Comparison of ENCODE assay signal across 23 mouse cellular contexts in genomic region chr4:128682281-128682680, GRCm38 (mm10).
"Had no signal": no experiment of that assay in that cellular context is flagged by ENCODE, and none has a peak within 500 bp of the region (broad histone marks: within the 10 kb centered on the region; RNA-seq: fewer than 3 reads in every experiment).

No protein-coding gene starts in this region.

- H3K4me3 ChIP-seq: limb, embryonic 13.5 days; liver, embryonic 12.5 days; liver, embryonic 15.5 days; lung, embryonic 15.5 days; megakaryocyte, embryonic 14.5 days; midbrain, embryonic 10.5 days; midbrain, embryonic 13.5 days; stomach, embryonic 15.5 days had no signal

- H3K9me3 ChIP-seq: liver, embryonic 15.5 days; lung, embryonic 15.5 days; megakaryocyte, embryonic 14.5 days; midbrain, embryonic 13.5 days; stomach, embryonic 15.5 days had no signal

- H3K4me1 ChIP-seq: liver, embryonic 12.5 days had no signal

- H3K27me3 ChIP-seq: limb, embryonic 13.5 days; liver, embryonic 12.5 days; liver, embryonic 15.5 days; lung, embryonic 15.5 days; megakaryocyte, embryonic 14.5 days; midbrain, embryonic 13.5 days; stomach, embryonic 15.5 days had no signal

- H3K4me2 ChIP-seq: limb, embryonic 13.5 days; liver, embryonic 12.5 days; liver, embryonic 15.5 days; lung, embryonic 15.5 days; midbrain, embryonic 13.5 days; stomach, embryonic 15.5 days had no signal

- DNase-seq: kidney, adult 11 months; kidney, adult 9 months; kidney, postnatal 14 days; kidney, postnatal 4 days; left cerebral cortex, postnatal 4 days; liver; lung, adult 18-20 months; lung, postnatal 10 days; lung, postnatal 36 days; right cerebral cortex, postnatal 14 days; spleen, adult 18-20 months; thymus, adult 2 months; thymus, postnatal 14 days; thymus, postnatal 4 days had no signal

- H3K36me3 ChIP-seq: limb, embryonic 13.5 days; liver, embryonic 12.5 days; liver, embryonic 15.5 days; lung, embryonic 15.5 days; midbrain, embryonic 10.5 days; midbrain, embryonic 13.5 days; stomach, embryonic 15.5 days had no signal

- H3K27ac ChIP-seq: limb, embryonic 13.5 days; liver, embryonic 12.5 days; liver, embryonic 15.5 days; lung, embryonic 15.5 days; midbrain, embryonic 10.5 days; midbrain, embryonic 13.5 days; stomach, embryonic 15.5 days had no signal

- ATAC-seq: liver, embryonic 12.5 days; midbrain, embryonic 13.5 days; midbrain, embryonic 16.5 days had no signal

- H3K9ac ChIP-seq: limb, embryonic 13.5 days; liver, embryonic 12.5 days; liver, embryonic 15.5 days; lung, embryonic 15.5 days; midbrain, embryonic 13.5 days; stomach, embryonic 15.5 days had no signal
